Mouse (Mus musculus): Measurements from ENCODE around the gene Slc2a2. TPM values are rescaled to one million over a fixed set of nuclear protein-coding genes. Genes with fewer than 3 reads are reported as not detected.

The Slc2a2 gene
- polyA plus RNA-seq, 2 experiments = 7.6 to 24.4 TPM

DNA sequence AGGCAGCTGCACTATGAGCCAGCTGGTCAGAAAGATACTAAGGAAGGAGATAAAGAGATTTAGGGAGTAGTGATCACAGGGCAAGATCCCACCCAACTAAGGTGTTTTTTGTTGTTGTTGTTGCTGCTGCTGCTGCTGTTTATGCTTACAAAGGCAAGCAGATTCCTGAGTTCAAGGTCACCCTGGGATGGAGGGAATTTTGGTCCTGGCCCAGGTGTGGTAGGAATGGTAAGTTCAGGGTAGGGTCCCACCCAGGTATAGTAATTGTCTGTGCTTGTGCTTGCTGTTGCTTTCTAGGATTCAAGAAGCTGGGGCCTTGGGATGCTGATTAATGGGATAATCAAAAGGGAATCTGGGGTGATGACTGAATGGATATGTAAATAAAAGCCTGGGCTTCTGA, 51.3 kb downstream of the Slc2a2 start:
- ATAC-seq (ENCODE audit: insufficient read depth) (no peak), DNase-seq (ENCODE audit: low read depth in 3 of 3, low spot score in 3 of 3) (no peak)
- H3K27ac ChIP-seq = no peak overlapping the region
- TF ChIP-seq CTCF (IDR thresholded peaks at IDR 0.05; ENCODE audit: low read depth) (no peak), EP300 (IDR thresholded peaks at IDR 0.05; ENCODE audit: low read depth) (no peak)
- no peak overlapping the region for H3K9ac ChIP-seq (replicated peaks)
- no peak overlapping the region for H3K4me2 ChIP-seq (ENCODE audit: low read depth)
- H3K36me3 ChIP-seq (replicated peaks; ENCODE audit: control insufficient read depth, insufficient read depth, low read depth) = no peaks in the 10 kb centered on the region
- H3K4me3 ChIP-seq (ENCODE audit: insufficient read depth in 1 of 2, low read depth in 2 of 2, low read length in 2 of 2) = no peak overlapping the region
- H3K27me3 ChIP-seq (ENCODE audit: control insufficient read depth, insufficient read depth, low read length) = no peaks in the 10 kb centered on the region
- no peaks in the 10 kb centered on the region for H3K9me3 ChIP-seq (ENCODE audit: control insufficient read depth, low read length)
- H3K4me1 ChIP-seq (replicated peaks; ENCODE audit: control insufficient read depth in 2 of 2, insufficient read depth in 2 of 2, low read length in 1 of 2) = no peaks in the 10 kb centered on the region

GRCm38 (mm10) chr3:28755477-28755876, 57.8 kb downstream of the Slc2a2 start:
- no peak overlapping the region for H3K4me3 ChIP-seq (ENCODE audit: insufficient read depth in 1 of 2, low read depth in 2 of 2, low read length in 2 of 2)
- H3K27ac ChIP-seq = no peak overlapping the region
- H3K9me3 ChIP-seq (ENCODE audit: control insufficient read depth, low read length) = no peaks in the 10 kb centered on the region
- no peaks in the 10 kb centered on the region for H3K27me3 ChIP-seq (ENCODE audit: control insufficient read depth, insufficient read depth, low read length)
- no peak for ATAC-seq (ENCODE audit: insufficient read depth)
- no peaks in the 10 kb centered on the region for H3K4me1 ChIP-seq (replicated peaks; ENCODE audit: control insufficient read depth in 2 of 2, insufficient read depth in 2 of 2, low read length in 1 of 2)
- WGBS (ENCODE audit: insufficient replicate concordance) = 53% methylated on average over 7 of the region's 7 CpGs
- DNase-seq (ENCODE audit: low read depth in 3 of 3, low spot score in 3 of 3) = no peak
- no peaks in the 10 kb centered on the region for H3K36me3 ChIP-seq (replicated peaks; ENCODE audit: control insufficient read depth, insufficient read depth, low read depth)
- no peak overlapping the region for H3K9ac ChIP-seq (replicated peaks)
- H3K4me2 ChIP-seq (ENCODE audit: low read depth) = no peak overlapping the region
- no peak for TF ChIP-seq CTCF (IDR thresholded peaks at IDR 0.05; ENCODE audit: low read depth)
- TF ChIP-seq EP300 (IDR thresholded peaks at IDR 0.05; ENCODE audit: low read depth) = no peak

- Histone ChIP-seq H3K36me3 (replicated peaks; ENCODE audit: control insufficient read depth, insufficient read depth, low read depth) (no peaks in the 10 kb centered on the region), H3K4me2 (ENCODE audit: low read depth) (no peak overlapping the region), H3K4me3 (ENCODE audit: insufficient read depth in 1 of 2, low read depth in 2 of 2, low read length in 2 of 2) (no peak overlapping the region), H3K9me3 (ENCODE audit: control insufficient read depth, low read length) (no peaks in the 10 kb centered on the region), H3K9ac (replicated peaks) (no peak overlapping the region), H3K27ac (no peak overlapping the region), H3K27me3 (ENCODE audit: control insufficient read depth, insufficient read depth, low read length) (no peaks in the 10 kb centered on the region), H3K4me1 (replicated peaks; ENCODE audit: control insufficient read depth in 2 of 2, insufficient read depth in 2 of 2, low read length in 1 of 2) (no peaks in the 10 kb centered on the region)
- no peak for ATAC-seq (ENCODE audit: insufficient read depth)
- DNase-seq (ENCODE audit: low read depth in 3 of 3, low spot score in 3 of 3) = no peak
- no peak for TF ChIP-seq EP300 (IDR thresholded peaks at IDR 0.05; ENCODE audit: low read depth)
- TF ChIP-seq CTCF (IDR thresholded peaks at IDR 0.05; ENCODE audit: low read depth) = no peak
- WGBS (ENCODE audit: insufficient replicate concordance) = 72% methylated on average over 8 of the region's 8 CpGs
Measured at GRCm38 (mm10) chr3:28761225-28761789, 63.6 kb downstream of the Slc2a2 start.

- ATAC-seq (ENCODE audit: insufficient read depth) (no peak), DNase-seq (ENCODE audit: low read depth in 3 of 3, low spot score in 3 of 3) (no peak)
- H3K36me3 ChIP-seq (replicated peaks; ENCODE audit: control insufficient read depth, insufficient read depth, low read depth) = no peaks in the 10 kb centered on the region
- H3K4me1 ChIP-seq (replicated peaks; ENCODE audit: control insufficient read depth in 2 of 2, insufficient read depth in 2 of 2, low read length in 1 of 2) = no peaks in the 10 kb centered on the region
- H3K9me3 ChIP-seq (ENCODE audit: control insufficient read depth, low read length) = no peaks in the 10 kb centered on the region
- H3K4me3 ChIP-seq (ENCODE audit: insufficient read depth in 1 of 2, low read depth in 2 of 2, low read length in 2 of 2) = no peak overlapping the region
- no peaks in the 10 kb centered on the region for H3K27me3 ChIP-seq (ENCODE audit: control insufficient read depth, insufficient read depth, low read length)
- H3K9ac ChIP-seq (replicated peaks) = no peak overlapping the region
- H3K4me2 ChIP-seq (ENCODE audit: low read depth) = no peak overlapping the region
- 70% methylated on average over 4 of the region's 4 CpGs for WGBS (ENCODE audit: insufficient replicate concordance)
- TF ChIP-seq EP300 (IDR thresholded peaks at IDR 0.05; ENCODE audit: low read depth) (no peak), CTCF (IDR thresholded peaks at IDR 0.05; ENCODE audit: low read depth) (no peak)
- no peak overlapping the region for H3K27ac ChIP-seq
Measured at GRCm38 (mm10) chr3:28766935-28767334, 69.2 kb downstream of the Slc2a2 start.

DNA sequence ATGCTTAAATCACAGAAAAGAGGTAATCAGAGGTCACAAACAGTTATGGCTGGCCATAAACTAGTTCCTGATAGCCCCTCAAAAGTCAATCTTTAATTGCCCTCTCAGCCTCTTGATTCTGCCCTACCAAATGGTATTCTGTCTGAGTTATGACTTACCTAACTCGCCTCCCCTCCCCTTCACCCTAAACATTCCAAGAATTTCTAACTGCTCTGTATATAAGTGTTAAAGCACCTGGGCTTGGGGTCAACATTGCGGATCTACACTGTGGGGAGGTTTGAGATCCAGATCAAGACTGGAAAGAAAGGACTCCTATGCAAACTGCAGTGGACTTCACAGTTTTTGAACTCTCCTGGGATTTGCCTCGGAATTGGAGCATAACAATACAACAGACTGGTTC, 70.5 kb downstream of the Slc2a2 start:
- H3K27me3 ChIP-seq (ENCODE audit: control insufficient read depth, insufficient read depth, low read length) = no peaks in the 10 kb centered on the region
- H3K27ac ChIP-seq = no peak overlapping the region
- TF ChIP-seq CTCF (IDR thresholded peaks at IDR 0.05; ENCODE audit: low read depth) (no peak), EP300 (IDR thresholded peaks at IDR 0.05; ENCODE audit: low read depth) (no peak)
- 60% methylated on average over 3 of the region's 3 CpGs for WGBS (ENCODE audit: insufficient replicate concordance)
- H3K36me3 ChIP-seq (replicated peaks; ENCODE audit: control insufficient read depth, insufficient read depth, low read depth) = no peaks in the 10 kb centered on the region
- no peak overlapping the region for H3K4me2 ChIP-seq (ENCODE audit: low read depth)
- no peaks in the 10 kb centered on the region for H3K9me3 ChIP-seq (ENCODE audit: control insufficient read depth, low read length)
- H3K9ac ChIP-seq (replicated peaks) = no peak overlapping the region
- no peak overlapping the region for H3K4me3 ChIP-seq (ENCODE audit: insufficient read depth in 1 of 2, low read depth in 2 of 2, low read length in 2 of 2)
- no peaks in the 10 kb centered on the region for H3K4me1 ChIP-seq (replicated peaks; ENCODE audit: control insufficient read depth in 2 of 2, insufficient read depth in 2 of 2, low read length in 1 of 2)
- DNase-seq (ENCODE audit: low read depth in 3 of 3, low spot score in 3 of 3) = no peak
- ATAC-seq (ENCODE audit: insufficient read depth) = no peak

Data from liver, embryonic 14.5 days (tissue).